Mouse (Mus musculus) adrenal gland, adult 18-20 months (tissue): ENCODE measurements around the gene Scml4. TPM values are rescaled to one million over a fixed set of nuclear protein-coding genes. Genes with fewer than 3 reads are reported as not detected.

Source experiments
- DNase-seq, 2 experiments: peaks; one replicate each; pipeline ENCODE4 v3.0.0; 2021 to 2022; ENCODE audit warnings: low spot score in 2 of 2
- total RNA-seq, 2 experiments: library from RNA; stranded (reverse); gene quantifications; 1 replicate in 1 of 2; 2 replicates in 1 of 2; pipeline ENCODE4 v1.2.3; 2021

Gene Scml4
- total RNA-seq, 2 experiments from 2014 or later, result 1.4 to 2.3 TPM

DNA sequence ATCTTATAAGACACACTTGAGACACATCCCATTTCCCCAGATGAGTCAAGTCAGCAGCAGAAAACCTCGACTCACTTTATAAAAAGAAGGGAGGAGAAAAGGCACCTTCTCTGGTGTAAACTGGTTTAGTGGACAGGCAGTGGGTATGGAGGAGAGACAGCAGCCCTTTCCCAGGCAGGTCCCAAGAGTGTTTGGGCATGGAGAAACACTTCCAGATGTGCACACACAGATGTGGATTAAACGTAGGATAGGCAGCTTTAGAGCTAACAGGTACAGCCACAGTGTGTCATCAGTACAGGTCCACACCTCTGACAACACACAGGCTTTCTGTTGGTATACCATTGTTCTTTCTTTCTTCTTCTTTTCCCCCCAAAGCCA, 400 bp upstream of the Scml4 start:
- no peak for DNase-seq

DNA sequence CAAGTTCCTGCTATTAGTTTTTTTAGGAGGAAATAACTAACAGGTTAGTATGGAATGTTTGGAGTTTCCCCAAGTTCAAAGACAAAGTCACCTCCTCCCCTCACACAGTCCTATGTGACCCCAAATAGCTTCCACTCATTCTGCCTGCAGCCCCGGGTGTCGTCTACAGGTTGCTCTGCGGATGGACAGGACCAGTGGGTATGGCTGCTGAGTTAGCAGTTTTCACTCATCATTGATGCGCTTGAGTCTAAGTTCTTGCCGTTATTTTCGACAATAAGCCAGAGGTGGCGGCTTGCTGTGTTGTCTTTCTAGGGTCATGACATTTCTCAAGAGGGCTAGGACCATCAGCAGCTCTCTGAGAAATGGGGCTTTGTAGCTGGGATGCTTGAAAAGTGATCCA, 1.3 kb downstream of the Scml4 start:
- peak in 1 of 2 experiments; percentile 8 for DNase-seq

DNA sequence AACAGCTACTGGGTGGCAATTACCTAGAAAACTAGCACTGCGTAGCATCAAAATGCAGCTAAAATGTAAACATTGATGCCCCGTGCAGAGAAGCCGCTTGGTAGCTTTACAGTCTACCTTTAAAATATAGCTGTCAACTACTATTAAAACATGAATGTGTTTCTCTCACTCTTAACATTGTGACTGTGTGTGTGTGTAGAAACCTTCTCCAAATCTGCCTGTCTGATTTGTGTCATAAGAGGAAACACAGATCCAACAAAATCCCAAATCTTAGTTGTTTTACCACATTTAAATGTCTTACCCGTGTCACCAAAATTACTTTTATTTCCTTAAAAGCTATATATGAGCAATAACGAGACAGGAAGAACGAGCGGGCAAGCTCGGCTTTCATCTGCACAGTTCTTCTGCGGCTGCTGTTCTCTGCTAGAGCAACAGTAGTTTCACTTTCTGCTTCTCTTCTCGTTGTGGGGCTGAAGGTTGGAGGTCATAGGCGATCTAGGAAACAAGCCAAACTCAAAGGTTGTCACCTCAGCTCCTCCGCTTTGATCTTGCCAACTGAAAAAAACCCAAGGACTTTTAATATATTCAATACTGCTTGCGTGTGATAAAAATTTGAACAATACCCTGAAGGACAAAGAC, 2.1 kb downstream of the Scml4 start:
- peak in 1 of 2 experiments; percentile 42 for DNase-seq

DNA sequence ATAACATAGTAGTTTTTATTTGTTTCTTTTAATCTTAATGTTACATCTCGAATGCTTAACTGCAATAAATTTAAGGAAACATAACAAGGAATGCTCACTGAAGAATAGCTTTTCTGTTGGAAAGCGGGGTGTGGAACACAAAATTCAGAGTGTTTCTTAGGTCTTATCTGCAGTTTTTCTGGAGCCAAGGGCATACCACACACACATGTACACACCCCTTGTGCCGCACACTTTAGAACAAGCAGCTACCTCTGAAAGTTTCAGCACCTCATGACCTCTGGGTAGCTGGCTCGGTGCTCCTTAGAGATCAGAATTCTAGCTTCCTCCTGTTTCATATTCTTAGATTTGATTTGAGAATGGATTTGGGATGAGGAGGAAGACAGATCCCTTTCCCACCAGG, 2.6 kb downstream of the Scml4 start:
- DNase-seq, result no peak

DNA sequence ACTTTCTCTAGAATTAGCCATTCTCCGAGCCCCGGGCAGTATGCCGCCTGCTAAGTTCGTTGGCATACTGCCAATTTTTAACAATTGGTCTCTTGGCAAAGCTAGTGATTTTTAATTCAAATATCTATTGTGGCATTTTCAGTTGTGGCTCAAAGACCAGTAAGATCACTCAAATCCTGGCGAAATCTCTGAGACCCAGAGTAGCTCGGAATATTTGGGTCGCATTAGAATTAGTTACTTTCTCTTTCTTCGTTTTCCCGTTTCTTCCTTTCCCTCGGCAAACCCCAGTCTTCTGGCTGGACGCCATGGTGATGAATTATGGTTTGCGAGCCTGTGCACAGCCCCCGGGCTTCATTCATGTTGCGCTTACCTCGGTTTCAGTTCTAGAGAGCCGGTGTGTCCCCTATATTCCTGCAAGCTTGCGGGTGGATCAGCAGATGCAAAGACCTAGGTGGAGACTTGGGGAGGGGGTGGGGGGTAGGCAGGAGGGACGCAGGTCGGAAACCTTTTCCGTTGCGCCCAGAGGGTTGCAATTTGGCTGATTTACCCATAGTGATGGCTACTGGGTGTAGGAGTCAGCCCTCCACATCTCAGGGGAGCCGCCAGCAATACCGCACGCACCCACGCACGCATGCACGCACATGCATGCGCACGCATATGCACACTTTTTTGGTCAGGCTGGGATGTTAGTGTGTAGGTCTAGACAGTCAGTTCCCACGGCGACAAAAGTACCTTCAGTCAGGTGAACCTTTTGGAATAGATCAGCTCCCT, 3.6 kb downstream of the Scml4 start:
- DNase-seq, result peak; percentile 51 to 56

DNA sequence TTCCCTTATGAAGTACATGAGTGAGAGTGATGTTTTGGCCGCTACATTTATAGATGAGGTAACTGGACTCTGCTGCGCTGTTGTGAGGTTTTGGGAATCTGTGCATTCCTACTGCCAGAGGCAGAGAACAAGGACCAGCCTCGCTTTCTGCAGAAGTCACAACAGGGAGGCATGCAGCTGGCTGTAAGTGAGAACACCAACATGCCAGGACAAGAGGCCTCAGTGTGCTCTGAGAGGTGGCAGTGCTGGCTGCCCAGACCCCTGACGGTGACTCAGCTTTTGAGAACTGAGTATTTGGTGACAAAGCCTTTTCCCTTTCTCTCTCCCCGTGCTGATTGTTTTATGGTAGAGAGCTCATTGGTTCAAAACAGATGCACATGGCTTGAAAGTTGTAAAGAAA, 4.5 kb downstream of the Scml4 start:
- peak in 1 of 2 experiments; percentile 12 for DNase-seq

DNA sequence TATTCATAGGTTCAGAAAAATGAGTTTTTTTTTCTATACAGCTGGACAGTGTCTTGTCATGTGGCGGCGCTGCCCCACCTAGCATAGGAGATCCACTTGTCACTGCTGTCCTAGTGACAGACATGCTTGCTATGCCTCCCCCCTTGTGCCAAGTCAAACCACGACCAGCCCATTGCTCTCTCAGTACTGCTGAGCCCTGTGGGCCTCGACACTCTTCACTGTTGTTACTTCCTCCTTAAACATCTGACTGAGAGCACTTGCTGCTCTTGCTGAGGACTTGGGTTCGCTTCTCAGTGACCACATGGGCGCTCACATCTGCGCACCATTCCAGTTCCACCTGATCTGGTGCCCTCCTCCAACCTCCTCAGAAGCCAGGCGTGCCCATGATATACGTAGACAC, 8.2 kb downstream of the Scml4 start:
- DNase-seq, result no peak

DNA sequence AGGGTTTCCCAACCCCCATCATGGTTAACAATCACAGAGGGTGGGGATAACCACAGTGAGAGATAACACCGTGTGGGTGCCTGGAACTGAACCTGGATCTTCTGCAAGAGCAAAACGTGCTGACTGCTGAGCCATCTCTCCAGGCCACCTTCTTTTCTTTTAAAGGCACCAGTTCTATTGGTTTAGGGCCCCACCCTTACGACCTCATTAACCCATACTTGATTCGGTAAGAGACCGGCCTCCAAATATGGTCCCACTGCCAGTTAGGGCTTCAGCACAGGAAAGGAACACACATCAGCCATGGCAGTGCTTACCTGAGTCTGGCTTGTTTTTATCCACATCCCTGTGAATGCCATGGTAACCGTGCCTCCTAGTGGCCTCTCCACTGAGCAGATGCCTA, 9.3 kb downstream of the Scml4 start:
- DNase-seq, result no peak

DNA sequence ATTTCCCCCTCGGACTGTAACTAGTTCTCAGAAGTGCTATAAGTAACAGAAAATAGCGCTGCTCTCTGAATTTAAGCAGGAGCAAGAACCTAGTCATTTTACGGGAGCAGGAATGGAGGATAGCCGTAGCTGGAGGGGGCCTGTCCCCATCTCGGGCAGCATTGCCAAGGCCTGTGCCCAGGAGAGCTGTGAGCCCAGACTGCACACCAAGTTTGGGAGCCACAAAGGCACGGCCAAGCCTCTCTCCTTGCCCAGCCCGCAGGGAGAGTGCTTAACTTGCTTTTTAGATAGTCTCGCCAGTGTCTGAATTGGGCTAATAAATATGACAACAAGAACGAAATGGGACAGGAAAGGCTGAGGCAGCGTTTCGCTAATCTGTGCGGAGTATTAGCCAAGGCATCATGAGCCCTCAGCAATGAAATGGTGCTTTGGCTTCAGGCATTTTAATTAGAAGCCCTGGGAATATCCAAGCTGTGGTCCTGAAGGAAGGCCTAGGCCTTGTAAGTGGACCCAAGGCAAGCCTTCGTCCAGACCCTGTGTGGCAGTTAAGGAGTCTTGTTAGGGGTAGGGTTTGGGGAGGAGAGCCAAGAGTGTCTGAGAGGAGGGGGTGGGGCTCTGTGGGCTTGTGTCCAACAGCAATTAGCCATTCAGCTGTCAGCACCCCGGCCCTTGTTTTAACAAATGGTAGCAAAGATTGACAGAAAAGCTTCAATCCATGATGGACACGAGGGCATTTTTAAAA, 12.3 kb downstream of the Scml4 start:
- DNase-seq, result no peak

DNA sequence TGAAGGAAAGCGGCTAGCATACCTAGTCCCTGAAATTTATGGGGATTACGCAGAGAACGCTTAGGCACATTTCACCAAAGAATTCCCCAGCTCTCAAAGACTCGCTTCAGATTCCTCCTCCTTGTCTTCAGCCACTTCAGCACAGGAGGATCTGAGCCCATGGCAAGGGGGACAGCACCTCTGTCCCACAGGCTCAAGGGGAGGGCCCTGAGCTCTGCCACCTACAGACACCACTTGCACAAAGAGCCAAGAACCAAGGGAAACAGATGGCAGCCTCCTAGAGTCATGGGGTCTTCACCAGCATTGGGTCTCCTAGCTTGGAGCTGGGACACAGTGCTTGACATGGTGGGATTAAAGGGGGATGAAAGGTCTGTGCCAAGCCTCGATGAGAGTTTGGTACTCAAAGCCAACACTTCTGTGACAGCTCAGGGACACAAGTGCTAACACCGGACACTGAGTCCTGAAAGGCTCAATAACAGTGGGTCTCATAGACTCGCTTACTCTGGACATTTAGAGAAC, 13.0 kb downstream of the Scml4 start:
- no peak for DNase-seq

DNA sequence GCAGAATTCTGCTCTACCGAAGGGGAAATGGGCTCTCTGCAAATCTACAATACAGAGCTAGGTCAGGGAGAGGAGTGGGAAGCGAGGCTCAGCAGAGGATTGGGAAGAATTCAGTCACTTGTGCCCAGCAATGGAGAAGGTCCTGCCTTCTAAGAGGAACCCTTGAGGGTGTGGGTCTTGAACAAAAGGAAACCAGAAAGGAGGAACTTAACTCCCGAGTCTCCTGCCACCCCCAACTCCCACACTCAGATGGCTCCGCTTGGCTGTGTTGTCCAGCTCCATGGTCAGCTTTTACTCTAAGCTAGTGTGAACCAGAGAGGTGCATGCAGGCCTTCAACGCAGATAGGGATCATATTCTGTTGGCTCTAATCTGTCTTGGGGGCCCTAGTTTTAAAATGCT, 16.0 kb downstream of the Scml4 start:
- DNase-seq, result no peak

DNA sequence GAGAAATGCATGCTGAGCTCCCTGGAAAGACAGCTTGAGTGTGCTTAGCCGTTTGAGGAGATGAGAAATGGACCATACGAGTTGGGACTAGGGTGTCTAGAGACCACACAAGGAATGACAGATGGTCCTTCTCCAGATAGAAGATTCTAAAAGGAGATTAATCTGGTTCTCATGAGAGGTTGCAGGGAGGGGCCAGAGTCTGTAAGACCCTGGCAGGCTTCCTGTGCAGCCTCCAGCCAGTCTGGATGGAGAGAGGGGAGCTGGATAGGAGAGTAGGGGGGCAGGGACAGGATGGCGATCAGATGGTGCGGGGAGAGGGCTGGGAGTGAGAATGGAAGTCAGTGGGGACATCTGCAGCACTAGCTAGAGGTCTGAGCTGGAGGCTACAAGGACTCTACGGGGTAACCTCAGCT, 19.1 kb downstream of the Scml4 start:
- no peak for DNase-seq

DNA sequence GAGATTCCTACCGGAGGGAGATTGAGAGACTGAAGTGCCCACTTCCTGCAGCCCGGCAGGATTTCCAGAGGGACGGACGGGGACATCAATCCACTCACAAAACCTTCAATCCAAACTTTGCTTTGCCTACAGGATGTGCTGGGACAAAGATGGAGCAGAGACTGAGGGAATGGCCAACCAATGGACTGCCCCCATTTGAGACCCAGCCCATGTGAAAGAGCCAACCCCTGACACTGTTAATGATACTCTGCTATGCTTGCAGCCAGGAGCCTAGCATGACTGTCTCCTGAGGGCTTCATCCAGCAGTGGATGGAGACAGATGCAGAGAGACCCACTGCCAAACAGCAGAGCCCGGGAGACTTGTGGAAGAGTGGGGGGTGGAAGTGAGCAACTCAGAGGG, 19.5 kb downstream of the Scml4 start:
- no peak for DNase-seq

DNA sequence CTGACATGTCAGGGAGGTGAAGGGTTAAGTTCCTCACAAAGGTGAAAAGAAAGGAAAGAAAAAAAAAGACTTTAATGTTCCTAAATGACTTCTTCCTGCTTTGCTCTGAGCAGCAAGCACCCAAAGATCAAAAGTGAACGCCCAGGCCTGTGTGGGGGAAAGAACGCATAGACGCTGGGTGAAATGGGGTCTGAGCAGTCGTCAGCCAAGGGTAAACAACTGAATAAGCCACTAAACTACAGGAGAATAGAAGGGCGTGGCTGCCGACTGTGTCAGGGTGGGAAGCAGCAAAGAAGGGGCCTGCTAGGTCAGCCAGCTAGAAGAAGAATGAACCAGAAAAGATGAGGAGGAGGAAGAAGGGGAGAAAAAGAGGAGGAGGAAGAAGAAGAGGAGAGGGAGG, 26.9 kb downstream of the Scml4 start:
- no peak for DNase-seq

DNA sequence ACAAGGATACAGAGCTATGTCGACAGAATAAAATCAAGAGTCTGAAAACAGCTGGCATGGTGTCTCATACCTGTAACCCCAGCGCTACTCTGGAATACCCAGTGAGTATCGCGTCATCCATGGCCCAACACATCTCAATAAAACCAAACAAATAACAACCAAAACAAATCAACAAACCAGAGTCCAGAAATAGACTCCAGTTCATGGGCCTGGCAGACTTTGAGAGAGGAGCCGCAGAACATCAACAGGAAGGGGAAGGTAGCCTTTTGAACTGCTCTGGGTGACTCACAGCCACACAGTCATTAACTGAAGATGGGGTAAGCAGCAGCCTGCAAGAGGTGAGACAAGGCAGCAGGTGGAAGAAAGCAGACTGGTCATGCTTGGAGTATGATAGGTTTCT, 28.1 kb downstream of the Scml4 start:
- no peak for DNase-seq

DNA sequence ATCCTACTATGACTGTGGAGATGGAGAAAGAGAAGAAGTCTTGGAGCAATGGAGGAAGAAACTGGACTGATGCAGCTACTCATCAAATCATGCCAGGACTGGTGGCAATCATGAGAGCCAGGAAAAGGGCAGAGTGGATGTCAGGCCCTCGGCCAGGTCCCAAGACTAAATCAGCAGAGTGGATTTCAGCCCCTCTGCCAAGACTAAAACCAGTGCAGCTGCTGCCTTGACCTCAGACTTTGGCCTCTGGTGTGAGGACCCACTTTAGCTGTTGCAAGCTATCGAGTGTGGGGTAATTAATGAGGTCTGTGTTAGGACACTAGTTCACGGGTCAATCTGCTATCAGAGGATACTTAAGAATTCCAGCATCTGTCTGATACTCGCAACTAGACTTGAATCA, 30.2 kb downstream of the Scml4 start:
- DNase-seq, result no peak

DNA sequence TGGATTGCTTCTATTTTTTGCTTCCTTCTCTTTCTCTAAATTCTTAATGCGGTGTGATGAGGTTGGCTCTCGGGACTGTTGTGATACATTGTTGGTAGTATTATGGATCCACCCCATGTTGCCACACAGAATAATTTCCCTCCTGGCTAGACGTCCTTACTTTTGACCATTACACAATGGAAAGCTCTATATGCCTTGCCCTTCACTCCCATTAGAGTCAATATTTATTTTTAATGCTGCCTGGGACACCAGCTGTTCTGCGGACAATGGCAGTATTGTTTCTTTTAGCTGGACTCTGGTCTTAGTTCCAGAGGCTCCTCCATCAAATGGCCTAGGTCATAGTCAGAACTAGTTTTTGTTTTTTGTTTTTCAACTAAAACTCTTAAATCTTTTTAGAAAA, 32.1 kb downstream of the Scml4 start:
- no peak for DNase-seq

DNA sequence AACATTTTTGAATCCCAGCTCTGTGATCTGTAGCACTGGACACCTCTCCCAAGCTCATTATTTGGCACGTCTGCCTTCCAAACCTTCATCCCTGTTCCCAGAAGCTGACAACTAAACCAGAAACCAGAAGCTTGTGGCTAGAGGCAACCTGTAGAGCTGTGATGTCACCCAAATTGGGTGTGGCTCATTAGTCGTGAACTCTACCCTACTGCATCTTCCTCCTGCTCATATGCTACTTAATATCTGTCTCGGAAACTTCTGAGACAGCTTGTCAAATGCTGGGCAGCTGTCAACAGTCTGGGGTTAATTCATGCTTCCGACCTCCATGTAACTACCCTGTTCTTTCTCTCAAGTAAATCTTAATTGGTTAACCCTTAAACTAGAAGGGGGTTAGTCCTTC, 32.8 kb downstream of the Scml4 start:
- no peak for DNase-seq

DNA sequence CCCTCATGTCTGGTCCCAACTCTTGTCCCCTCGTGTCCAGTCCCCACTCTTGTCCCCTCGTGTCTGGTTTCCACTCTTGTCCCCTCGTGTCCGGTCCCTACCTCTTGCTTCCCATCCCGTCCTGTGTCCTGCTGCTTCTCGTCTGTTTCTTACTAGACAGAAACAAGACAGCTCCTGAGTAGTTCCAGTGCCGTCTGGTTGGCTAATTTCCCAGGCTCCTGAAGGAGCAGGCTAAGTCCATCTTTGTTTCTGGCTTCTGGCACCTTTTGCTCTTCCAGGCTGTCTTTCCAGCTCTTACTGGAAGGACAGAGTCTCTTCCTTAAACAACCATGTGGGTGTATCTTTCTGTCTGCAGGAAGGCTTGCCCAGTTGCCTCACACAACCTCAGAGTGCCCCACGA, 33.7 kb downstream of the Scml4 start:
- no peak for DNase-seq

DNA sequence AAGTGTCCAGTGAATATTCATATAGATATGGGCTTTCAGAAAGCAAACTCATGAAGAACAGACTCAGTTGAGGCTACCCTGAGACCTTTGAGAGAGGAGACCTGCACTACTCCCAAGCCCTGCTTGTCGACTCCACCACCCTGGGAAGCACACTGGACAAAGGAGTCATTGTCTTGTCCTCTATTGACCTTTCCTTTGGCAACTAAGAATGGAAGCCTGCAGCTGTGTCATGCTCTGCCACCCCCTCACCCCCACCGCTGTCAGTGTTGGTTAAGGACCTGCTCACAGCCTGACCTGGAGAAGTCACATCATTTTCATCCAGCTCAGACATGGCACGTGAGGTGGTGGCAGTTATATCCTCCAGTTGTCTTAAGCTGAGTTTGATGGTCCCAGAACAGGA, 34.1 kb downstream of the Scml4 start:
- peak in 1 of 2 experiments; percentile 4 for DNase-seq

DNA sequence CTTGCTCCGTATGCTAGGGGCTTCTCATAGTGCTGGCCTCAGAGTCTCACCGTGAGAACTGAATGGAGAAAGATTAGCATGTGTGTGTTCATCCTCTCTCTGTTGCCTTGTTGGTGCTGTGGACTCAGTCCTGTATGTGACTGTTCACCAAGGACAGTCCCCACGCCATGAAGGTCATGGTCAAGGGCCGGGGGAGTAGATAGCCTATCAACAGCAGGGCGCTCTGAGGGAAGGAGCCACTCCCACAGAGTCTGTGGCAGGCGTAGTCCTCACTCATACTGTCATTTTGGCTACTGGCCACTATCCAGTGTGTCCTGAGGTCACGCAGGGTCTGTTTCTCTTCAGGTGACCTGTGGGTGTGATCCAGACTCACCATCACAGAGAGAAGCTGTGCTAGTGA, 34.5 kb downstream of the Scml4 start:
- DNase-seq, result peak in 1 of 2 experiments; percentile 25

DNA sequence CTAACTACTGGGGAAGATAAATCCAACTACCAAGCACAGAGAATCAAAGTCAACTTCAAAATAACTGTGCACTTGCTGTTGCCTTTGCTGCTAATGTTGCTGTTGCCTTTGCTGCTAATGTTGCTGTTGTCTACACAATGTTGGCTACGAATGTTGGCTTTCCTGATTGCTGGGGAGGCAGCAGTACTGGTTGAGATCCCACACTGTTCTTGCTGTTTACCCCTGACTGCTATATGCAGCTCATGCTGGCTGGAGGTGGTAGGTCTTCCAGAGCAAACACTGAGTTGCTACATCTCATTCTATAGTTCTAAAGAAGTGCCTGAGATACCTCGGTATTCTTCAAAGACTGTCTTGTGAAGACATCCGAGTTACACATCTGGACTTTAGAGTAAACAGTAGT, 36.5 kb downstream of the Scml4 start:
- no peak for DNase-seq
